Mouse (Mus musculus): ENCODE data around the gene Sugp2.

DNA sequence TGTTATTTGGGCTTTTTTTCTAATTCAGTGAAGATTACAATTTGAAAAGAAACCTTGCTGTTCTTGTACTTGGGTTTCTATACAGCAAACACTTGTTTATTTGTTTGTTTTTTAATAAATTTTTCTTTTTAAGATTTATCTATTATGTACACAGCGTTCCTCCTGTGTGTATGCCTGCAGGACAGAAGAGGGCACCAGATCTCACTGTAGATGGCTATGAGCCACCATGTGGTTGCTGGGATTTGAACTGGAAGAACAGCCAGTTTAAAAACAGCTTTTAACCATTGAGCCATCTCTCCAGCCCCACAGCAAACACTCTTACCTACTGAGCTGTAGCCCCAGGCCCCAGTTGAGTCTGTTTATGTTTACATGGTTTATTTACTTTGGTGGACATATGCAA, 20.6 kb downstream of the Sugp2 start:
- TF ChIP-seq CTCF (IDR thresholded peaks at IDR 0.05; ENCODE audit: control insufficient read depth, insufficient read depth, insufficient replicate concordance, low read depth, low read length) (no peak), POLR2A (IDR thresholded peaks at IDR 0.05; ENCODE audit: control insufficient read depth, low read depth, low read length) (no peak)

Data from testis, adult 2 months (tissue).